Mouse (Mus musculus) forebrain, embryonic 10.5 days (tissue): Measurements from ENCODE around the gene Draxin. TPM values are rescaled to one million over a fixed set of nuclear protein-coding genes. Genes with fewer than 3 reads are reported as not detected.
A peak's percentile ranks its signal among the peaks of the same experiment; 100 is the strongest.

Source experiments
- DNase-seq: peaks from one replicate; pipeline ENCODE4 v3.0.0-alpha.2; 2017; ENCODE audit warnings: low spot score; ENCODE audit errors: extremely low spot score
- H3K27ac ChIP-seq: fragments of 300-500 bp; sonication (generic); 2 replicates; pipeline ENCODE4 v1.5.1; 2016; ENCODE audit warnings: mild to moderate bottlenecking
- H3K27me3 ChIP-seq: fragments of 300-500 bp; sonication (generic); 2 replicates; pipeline ENCODE4 v1.6.1; 2016; ENCODE audit warnings: mild to moderate bottlenecking; ENCODE audit not compliant: poor library complexity, severe bottlenecking
- H3K36me3 ChIP-seq: fragments of 300-500 bp; sonication (generic); replicated peaks from 2 replicates; pipeline ENCODE4 v1.6.1; 2016; ENCODE audit warnings: mild to moderate bottlenecking, moderate library complexity
- H3K4me1 ChIP-seq: fragments of 300-500 bp; sonication (generic); 2 replicates; pipeline ENCODE4 v1.6.1; 2016
- H3K4me3 ChIP-seq: fragments of 300-500 bp; sonication (generic); 2 replicates; pipeline ENCODE4 v1.5.1; 2016; ENCODE audit warnings: mild to moderate bottlenecking, moderate library complexity
- H3K9me3 ChIP-seq: fragments of 300-500 bp; sonication (generic); 2 replicates; pipeline ENCODE4 v1.6.1; 2016; ENCODE audit warnings: mild to moderate bottlenecking, moderate library complexity
- WGBS: fragments of 180-500 bp; shearing (Covaris S2); methylation state at CpG from one replicate; pipeline ENCODE4 v1.1.7; 2016; 5-methylcytosine and 5-hydroxymethylcytosine counted together
- polyA plus RNA-seq: library from polyadenylated mRNA; unstranded; fragments of >200 nt; fragmentation: Nextera tagmentation; extraction: Ambion mirVana; gene quantifications from 2 replicates; pipeline ENCODE4 v1.2.1, GENCODE M21; 2016

The Draxin gene
- polyA plus RNA-seq, 1 experiment from 2014 or later, result 2.2 TPM

DNA sequence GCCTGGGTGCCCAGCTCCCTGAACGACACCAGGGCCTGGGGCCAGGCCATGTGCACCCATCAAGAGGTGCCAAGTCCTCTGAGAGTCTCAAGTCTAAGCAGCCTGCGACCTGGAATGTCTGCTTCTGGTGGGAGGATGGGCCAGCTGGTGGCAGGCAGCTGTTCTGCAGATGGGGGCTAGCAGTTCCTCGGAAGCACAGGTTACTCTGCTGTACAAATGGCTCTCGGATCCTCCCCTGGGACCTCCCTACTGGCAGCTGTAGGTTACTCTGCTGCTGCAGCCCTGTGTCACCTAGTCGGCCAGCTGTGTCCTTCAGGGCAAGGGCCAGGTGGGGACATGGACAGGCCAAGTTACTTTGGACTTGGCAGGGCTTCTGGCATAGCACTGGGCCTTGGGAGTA lies 59.0 kb downstream of the Draxin start:
- Histone ChIP-seq H3K9me3 (no peaks in the 10 kb centered on the region), H3K4me3 (no peak overlapping the region), H3K27ac (no peak overlapping the region), H3K4me1 (peaks cover 16% of the 10 kb centered on the region), H3K27me3 (no peaks in the 10 kb centered on the region), H3K36me3 (no peaks in the 10 kb centered on the region)
- DNase-seq, result no peak
- WGBS, result 77% methylated on average over 5 of the region's 5 CpGs

DNA sequence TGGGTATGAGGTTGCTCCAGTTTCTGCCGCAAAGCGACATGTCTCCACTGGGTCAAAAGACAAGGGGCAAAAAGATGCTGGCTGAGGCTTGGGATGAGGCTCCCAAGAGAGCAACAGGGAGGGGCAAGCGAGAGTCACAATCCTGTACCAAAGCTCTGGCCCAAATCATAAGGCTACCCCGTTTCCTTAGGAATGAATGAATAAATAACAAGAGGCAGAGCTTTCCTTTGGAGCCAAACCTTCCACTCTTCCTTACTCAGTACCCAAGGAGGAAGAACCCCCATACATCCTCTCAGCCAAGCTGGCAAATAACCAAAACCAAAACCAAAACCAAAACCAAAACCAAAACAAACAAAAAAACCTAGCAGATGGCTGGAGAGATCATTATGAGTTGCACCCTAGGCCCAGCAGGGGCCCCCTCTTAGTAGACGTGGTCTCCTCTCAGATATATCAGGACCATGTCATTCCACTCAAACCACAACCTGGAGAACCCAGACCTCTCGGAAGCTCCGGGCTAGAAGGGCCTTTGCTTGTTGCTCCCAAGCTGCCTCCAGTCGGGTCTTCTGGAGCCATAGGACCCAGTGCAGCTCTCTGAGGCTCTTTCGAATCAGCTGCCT lies 60.8 kb downstream of the Draxin start:
- no peak for DNase-seq
- 86% methylated on average over 9 of the region's 9 CpGs for WGBS
- H3K27me3 ChIP-seq, result no peaks in the 10 kb centered on the region
- H3K27ac ChIP-seq, result no peak overlapping the region
- H3K4me3 ChIP-seq, result no peak overlapping the region
- H3K4me1 ChIP-seq, result peaks cover 22% of the 10 kb centered on the region
- no peaks in the 10 kb centered on the region for H3K9me3 ChIP-seq
- no peaks in the 10 kb centered on the region for H3K36me3 ChIP-seq

DNA sequence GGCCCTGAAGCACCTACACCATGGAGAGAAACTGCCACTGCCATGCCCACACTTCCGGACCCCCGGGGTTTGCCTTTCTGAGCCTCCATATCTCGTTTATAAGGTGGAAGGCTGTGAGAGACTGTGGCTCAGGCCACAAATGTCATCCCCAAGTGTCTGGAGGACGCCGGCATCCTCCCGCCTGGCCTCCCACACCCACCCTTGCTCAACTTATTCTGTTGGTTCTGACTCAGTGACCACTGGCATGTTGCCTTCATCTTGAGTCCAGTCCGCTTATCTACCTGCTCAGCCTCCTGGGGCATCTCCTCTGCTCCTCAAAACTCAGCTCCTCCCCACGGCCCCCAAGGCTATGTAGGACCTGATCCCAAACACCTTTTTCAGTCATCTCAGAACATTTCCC lies 63.2 kb downstream of the Draxin start:
- Histone ChIP-seq H3K36me3 (no peaks in the 10 kb centered on the region), H3K4me3 (no peak overlapping the region), H3K27me3 (no peaks in the 10 kb centered on the region), H3K4me1 (peaks cover 26% of the 10 kb centered on the region), H3K27ac (no peak overlapping the region), H3K9me3 (no peaks in the 10 kb centered on the region)
- 89% methylated on average over 8 of the region's 8 CpGs for WGBS
- DNase-seq, result no peak

DNA sequence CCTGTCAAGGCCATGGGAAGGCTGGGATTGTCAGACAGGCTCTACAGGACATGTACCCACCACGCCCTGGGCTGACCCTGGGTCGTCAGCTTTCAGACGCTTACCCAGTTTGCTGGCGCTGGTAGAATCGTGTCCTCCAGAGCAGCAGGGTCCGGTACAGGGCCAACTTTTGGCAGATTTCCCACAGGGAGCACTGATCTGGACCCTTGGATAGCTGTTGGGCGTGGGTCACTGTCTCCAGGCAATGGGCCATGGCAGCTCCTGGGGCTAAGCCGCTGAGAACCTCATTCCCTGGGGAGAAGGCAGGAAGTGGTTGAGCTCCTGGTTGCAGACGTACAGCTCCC lies 64.1 kb downstream of the Draxin start:
- Histone ChIP-seq H3K4me3 (no peak overlapping the region), H3K4me1 (peaks cover 26% of the 10 kb centered on the region), H3K27ac (no peak overlapping the region), H3K9me3 (no peaks in the 10 kb centered on the region), H3K27me3 (no peaks in the 10 kb centered on the region), H3K36me3 (no peaks in the 10 kb centered on the region)
- no peak for DNase-seq
- WGBS, result 56% methylated on average over 9 of the region's 9 CpGs

DNA sequence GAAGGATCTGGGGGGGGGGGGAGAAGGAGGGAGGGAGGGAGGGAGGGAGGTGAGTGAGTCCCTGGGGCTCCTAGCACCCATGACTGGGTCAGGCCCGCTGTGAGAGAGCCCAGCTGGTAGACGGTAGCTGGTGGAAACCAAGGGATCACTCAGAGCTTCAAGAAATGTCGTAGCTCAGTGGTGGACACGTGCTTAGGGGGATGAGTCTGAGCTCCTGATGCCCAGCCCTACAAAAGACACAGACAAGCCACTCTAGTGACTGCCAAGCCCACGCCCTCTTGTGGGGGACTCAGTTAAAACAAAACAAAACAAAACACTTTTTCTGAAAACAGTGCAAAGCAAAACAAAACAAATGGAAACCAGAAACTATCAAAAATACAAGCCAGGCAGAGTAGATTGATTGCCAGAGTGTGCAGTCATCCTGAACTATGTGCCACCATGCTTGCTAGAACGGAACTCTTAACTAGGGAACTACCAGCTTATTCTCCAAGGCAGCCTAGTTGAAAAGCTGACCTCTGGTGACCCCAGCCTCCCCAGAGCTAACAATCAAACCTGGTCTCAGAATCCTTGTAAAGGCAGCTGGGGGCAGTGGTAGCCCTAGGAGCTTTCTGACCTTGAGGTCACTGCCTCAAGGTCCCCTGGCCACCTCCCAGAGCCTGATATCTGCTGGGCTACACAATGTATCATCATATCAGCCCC lies 64.6 kb downstream of the Draxin start:
- Histone ChIP-seq H3K27me3 (no peaks in the 10 kb centered on the region), H3K4me3 (no peak overlapping the region), H3K9me3 (no peaks in the 10 kb centered on the region), H3K36me3 (no peaks in the 10 kb centered on the region), H3K4me1 (peaks cover 26% of the 10 kb centered on the region), H3K27ac (0 out of 2 replicates have a peak overlapping the region, but pooled peaks have one; percentile 35)
- DNase-seq, result no peak
- WGBS, result 43% methylated on average over 6 of the region's 6 CpGs

DNA sequence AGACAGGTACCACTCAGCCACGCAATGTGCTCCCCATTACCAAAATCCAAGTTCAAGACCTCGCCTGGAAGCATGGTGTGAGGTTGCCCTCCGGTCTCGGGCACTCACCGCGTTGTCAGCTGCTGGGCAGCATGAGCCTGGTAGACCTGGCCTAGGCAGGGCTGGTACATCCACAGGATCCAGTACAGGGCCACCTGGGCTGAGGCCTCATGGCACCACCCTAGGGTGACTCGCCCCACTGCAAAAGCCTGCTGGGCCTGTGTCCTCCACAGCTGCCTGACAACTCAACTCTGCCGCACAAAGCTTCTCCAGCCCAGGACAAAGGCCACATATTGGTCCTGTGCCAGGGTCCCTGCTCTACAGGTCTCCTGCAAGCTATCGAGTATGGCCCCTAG lies 69.4 kb downstream of the Draxin start:
- Histone ChIP-seq H3K4me3 (no peak overlapping the region), H3K4me1 (peaks cover 24% of the 10 kb centered on the region), H3K36me3 (peaks cover 35% of the 10 kb centered on the region), H3K27ac (no peak overlapping the region), H3K27me3 (no peaks in the 10 kb centered on the region), H3K9me3 (no peaks in the 10 kb centered on the region)
- 92% methylated on average over 9 of the region's 9 CpGs for WGBS
- no peak for DNase-seq

DNA sequence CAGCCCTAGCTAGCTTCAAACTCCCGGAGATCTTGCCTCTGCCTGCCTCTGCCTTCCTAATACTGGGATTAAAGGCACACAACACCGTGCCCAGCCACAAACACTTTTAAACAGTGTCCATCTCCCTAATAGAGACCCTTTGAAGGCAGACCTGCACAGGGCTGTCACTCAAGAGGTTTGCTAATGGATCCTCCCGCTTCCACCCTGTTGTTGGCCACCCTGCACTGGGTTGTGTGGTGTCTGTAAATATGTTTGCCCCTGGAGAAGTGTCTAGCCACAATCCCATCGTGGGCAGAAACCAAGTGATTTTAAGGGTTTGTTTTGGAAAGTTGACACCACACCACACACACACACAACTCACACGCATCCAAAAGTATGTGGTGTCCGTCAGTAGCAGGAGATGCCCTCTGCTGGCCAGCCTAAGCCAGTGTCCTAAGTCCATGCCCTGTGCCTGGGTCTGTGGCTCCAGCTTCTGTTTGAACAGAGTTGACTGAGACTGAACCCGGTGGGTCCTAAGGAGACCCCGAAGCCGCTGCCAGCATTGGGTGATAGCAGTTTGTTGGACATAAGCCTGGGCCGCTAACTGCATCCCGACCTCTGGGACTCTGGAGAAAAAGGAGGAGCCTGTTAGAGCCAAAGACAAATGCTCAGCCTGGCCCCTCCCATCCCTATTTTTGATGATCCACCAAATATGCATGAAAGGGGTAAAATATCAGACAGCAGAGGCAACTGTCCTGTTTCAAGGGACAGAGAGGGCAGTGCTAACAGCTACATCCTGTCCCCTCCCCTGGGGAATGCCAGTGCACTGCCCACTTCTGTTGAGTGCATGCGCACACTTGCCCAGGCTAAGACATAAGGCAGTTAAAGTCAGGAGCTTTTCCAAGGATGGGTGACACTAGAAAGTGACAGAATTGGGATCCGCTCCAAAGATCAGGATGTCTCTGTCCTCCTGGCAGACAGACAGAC lies 70.1 kb downstream of the Draxin start:
- H3K4me3 ChIP-seq, result no peak overlapping the region
- H3K27ac ChIP-seq, result no peak overlapping the region
- peaks cover 42% of the 10 kb centered on the region for H3K36me3 ChIP-seq
- peaks cover 17% of the 10 kb centered on the region for H3K4me1 ChIP-seq
- WGBS, result 56% methylated on average over 13 of the region's 13 CpGs
- no peaks in the 10 kb centered on the region for H3K27me3 ChIP-seq
- H3K9me3 ChIP-seq, result no peaks in the 10 kb centered on the region
- no peak for DNase-seq

DNA sequence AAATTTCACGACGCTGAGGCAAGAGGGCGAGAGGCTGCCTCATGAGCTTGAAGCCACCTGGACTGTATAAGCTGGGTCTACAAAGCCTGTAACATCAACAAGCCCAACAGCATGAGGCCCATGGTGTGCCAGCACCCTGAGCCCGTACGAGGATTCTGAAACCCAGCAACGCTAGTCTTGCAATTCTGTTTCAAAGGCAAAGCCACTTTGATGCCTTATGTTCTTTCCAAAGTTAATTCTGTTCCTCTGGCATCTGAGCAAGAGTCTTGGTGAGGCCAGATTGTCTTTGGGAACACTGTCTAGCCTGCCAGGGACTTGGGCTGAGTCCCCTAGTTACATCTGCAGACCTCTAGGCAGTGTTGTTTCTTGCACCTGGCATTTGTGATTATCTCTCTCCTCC lies 71.5 kb downstream of the Draxin start:
- DNase-seq, result no peak
- no peak overlapping the region for H3K4me3 ChIP-seq
- H3K27ac ChIP-seq, result no peak overlapping the region
- 93% methylated on average over 6 of the region's 6 CpGs for WGBS
- peaks cover 7% of the 10 kb centered on the region; the same call in 1 of the 2 replicates for H3K4me1 ChIP-seq
- H3K27me3 ChIP-seq, result no peaks in the 10 kb centered on the region
- H3K36me3 ChIP-seq, result peaks cover 56% of the 10 kb centered on the region
- H3K9me3 ChIP-seq, result no peaks in the 10 kb centered on the region

DNA sequence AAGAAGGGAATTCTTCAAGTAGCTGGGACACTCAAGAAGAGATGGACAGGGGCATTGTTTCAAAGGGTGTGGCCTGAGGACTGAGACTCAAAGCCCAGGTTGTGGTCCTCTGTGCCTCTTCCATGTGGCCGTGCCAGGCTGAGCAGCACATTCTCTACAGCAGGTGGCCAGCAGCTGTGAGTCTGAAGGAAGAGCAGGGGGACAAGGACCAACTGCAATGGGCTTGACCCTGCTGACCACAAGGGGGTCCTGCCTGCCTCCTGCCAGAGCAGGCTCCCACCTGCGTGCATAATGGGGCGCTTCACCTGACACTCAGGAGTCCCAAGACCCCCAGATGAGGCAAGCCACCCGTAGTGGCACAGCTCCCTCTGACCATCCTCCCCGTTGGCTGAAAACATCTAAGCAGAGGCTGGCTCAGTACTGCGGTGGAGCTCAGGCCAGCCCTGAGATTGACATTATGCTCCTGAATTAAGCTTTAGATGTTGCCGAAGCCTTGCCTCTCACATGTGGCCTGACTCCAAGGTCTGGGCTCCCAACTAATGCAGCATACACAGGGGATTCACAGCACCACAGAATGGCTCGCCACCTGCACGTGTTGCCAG lies 72.2 kb downstream of the Draxin start:
- WGBS, result 94% methylated on average over 9 of the region's 9 CpGs
- Histone ChIP-seq H3K4me1 (peaks cover 8% of the 10 kb centered on the region), H3K27me3 (no peaks in the 10 kb centered on the region), H3K9me3 (no peaks in the 10 kb centered on the region), H3K36me3 (peaks cover 63% of the 10 kb centered on the region), H3K4me3 (no peak overlapping the region), H3K27ac (no peak overlapping the region)
- no peak for DNase-seq

DNA sequence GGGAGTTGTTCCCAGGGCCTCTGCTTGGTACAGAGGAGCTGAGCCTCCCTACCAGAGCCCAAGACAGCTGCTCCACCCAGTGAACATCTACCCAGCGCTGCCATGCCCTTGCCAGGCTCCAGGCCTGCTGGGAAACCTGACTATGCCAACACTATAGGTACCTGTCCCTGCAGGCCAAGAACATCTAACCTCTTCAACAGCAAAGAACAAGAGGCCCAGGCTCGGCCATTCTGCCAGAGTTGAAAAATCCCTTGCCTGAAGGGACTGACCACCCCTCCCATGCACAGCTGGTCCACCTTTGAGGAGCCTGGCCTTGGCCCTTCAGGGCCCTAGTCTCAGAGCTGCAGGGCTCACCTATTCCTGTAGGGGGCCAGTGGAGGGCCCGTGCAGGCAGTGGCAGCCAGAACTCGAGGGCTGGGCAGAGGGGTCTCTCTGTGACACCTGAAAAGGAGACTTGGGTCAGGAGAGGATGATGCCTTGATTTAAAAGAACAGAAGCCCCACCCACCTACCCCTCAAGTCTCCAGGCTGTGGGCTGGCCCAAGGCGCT lies 72.8 kb downstream of the Draxin start:
- no peak overlapping the region for H3K4me3 ChIP-seq
- H3K36me3 ChIP-seq, result peaks cover 68% of the 10 kb centered on the region
- 72% methylated on average over 5 of the region's 5 CpGs for WGBS
- H3K4me1 ChIP-seq, result peaks cover 14% of the 10 kb centered on the region
- H3K27me3 ChIP-seq, result no peaks in the 10 kb centered on the region
- no peak overlapping the region for H3K27ac ChIP-seq
- DNase-seq, result no peak
- H3K9me3 ChIP-seq, result no peaks in the 10 kb centered on the region

DNA sequence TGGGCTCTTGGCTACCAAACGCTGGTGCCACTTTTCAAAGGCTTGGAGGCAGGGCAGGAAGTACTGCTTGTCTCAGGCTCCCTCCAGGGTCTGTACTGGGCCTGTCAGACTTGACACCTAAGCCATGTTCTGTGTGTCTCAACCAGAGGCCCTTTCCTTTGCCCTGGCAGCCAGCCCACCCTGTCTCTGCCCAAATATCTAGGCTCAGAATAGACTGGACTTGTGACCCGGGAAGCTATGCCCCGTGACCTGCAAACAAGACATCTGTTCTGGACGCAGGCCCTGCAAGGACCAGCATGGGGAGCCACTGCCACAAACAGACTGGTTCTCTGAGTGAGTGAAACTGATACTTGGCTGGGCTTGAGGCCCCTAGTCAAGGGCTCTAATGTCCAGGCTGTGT lies 73.7 kb downstream of the Draxin start:
- Histone ChIP-seq H3K27me3 (no peaks in the 10 kb centered on the region), H3K36me3 (peaks cover 78% of the 10 kb centered on the region), H3K4me3 (no peak overlapping the region), H3K27ac (no peak overlapping the region), H3K9me3 (no peaks in the 10 kb centered on the region), H3K4me1 (peaks cover 20% of the 10 kb centered on the region)
- 86% methylated on average over 4 of the region's 4 CpGs for WGBS
- DNase-seq, result no peak

DNA sequence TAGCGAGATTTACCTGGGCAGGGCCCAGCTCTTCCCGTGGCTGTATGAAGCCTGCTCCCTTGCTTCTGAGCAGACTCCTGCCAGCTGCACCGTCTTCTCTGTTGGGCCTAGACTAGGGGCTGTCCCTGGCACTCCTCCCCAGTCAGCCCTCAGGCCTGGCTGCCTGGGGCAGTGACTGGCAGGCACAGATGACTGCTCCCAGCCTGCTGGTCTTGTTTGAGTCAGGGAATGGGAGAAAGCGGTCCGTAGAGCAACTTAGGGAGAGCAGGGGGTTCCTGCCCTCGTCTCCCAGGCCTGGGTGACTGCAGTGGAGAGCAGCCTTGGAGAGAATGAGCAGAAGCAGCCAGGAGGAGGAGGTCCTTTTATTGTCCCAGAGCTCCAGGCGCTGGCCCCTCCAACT lies 74.3 kb downstream of the Draxin start:
- Histone ChIP-seq H3K4me3 (no peak overlapping the region), H3K9me3 (no peaks in the 10 kb centered on the region), H3K27ac (no peak overlapping the region), H3K27me3 (no peaks in the 10 kb centered on the region), H3K4me1 (peaks cover 20% of the 10 kb centered on the region), H3K36me3 (peaks cover 83% of the 10 kb centered on the region)
- 91% methylated on average over 7 of the region's 7 CpGs for WGBS
- no peak for DNase-seq
